In genomic region chr15:89282546-89282945, GRCm38 (mm10) we compare ENCODE assay signal across 33 mouse cellular contexts. TPM values are rescaled to one million over a fixed set of nuclear protein-coding genes. Genes with fewer than 3 reads are reported as not detected.
DNase-seq lines count a peak whose midpoint lies in the region; ATAC-seq lines count a peak whose summit lies in the region.
"Had no signal": no experiment of that assay in that cellular context is flagged by ENCODE, and none has a peak within 500 bp of the region (broad histone marks: within the 10 kb centered on the region; RNA-seq: fewer than 3 reads in every experiment).

No protein-coding gene starts in this region.

- no peak overlapping the region for H3K4me3 ChIP-seq in midbrain, embryonic 13.5 days (replicated peaks)
- H3K4me3 ChIP-seq: embryonic facial prominence, embryonic 10.5 days; forebrain, embryonic 15.5 days; limb, embryonic 10.5 days; midbrain, embryonic 10.5 days had no signal

- H3K4me1 ChIP-seq in midbrain, embryonic 13.5 days (replicated peaks), result no peaks in the 10 kb centered on the region
- H3K4me1 ChIP-seq: embryonic facial prominence, embryonic 10.5 days; limb, embryonic 10.5 days had no signal

- no peak overlapping the region for H3K4me2 ChIP-seq in midbrain, embryonic 13.5 days (replicated peaks)
- H3K4me2 ChIP-seq: forebrain, embryonic 15.5 days had no signal

- peak; percentile 83 for DNase-seq in CD4-positive helper T cell, adult 2 months (ENCODE audit: low read depth, low spot score)
- DNase-seq in CD4-positive, CD25-positive, alpha-beta regulatory T cell, adult 2 months (ENCODE audit: low read depth, low spot score), result peak; percentile 69
- DNase-seq in induced T-regulatory cell, adult 2 months (ENCODE audit: low read depth), result peak; percentile 37
- DNase-seq in thymus, postnatal 10 days (ENCODE audit: low spot score in 2 of 2), result peak; percentile 23 to 24
- DNase-seq in lung, postnatal 36 days, result no peak
- DNase-seq in adrenal gland, postnatal 10 days, result no peak
- DNase-seq: adrenal gland, adult 8-10 months; cerebellum, adult 8-10 months; cerebellum, postnatal 36 days; heart, postnatal 36 days; kidney, adult 11 months; liver; right cerebral cortex, postnatal 14 days had no signal

- WGBS in midbrain, embryonic 13.5 days, result 78% methylated on average over 6 of the region's 6 CpGs

- H3K9ac ChIP-seq in midbrain, embryonic 13.5 days (replicated peaks), result no peak overlapping the region
- H3K9ac ChIP-seq: forebrain, embryonic 15.5 days had no signal

- H3K27ac ChIP-seq in midbrain, embryonic 13.5 days, result no peak overlapping the region
- H3K27ac ChIP-seq: embryonic facial prominence, embryonic 10.5 days; forebrain, embryonic 15.5 days; hindbrain, postnatal 0 days; kidney, postnatal 0 days; limb, embryonic 10.5 days; midbrain, embryonic 10.5 days; stomach, postnatal 0 days had no signal

- peaks cover 97% of the 10 kb centered on the region for H3K36me3 ChIP-seq in midbrain, embryonic 13.5 days

- no peaks in the 10 kb centered on the region for H3K27me3 ChIP-seq in midbrain, embryonic 13.5 days
- H3K27me3 ChIP-seq: forebrain, embryonic 15.5 days; Patski had no signal

- ATAC-seq in midbrain, embryonic 13.5 days, result no peak
- ATAC-seq: forebrain, embryonic 15.5 days; hindbrain, postnatal 0 days; lung, postnatal 0 days; Patski had no signal

- H3K9me3 ChIP-seq in midbrain, embryonic 13.5 days, result no peaks in the 10 kb centered on the region
- H3K9me3 ChIP-seq: embryonic facial prominence, embryonic 10.5 days; forebrain, embryonic 15.5 days; G1E; limb, embryonic 10.5 days; midbrain, embryonic 10.5 days had no signal

RNA-seq across cellular contexts. Expression of gene Sbf1, which starts 32.6 kb away (rescaled TPM):
- 10 to 100 TPM; 80.3 to 85.7 TPM for total RNA-seq in adrenal gland, postnatal 10 days (2021)
- 80.6 and 88.7 TPM in 2 replicates for polyA plus RNA-seq in midbrain, embryonic 13.5 days (2015; fragmentation: Nextera tagmentation; extraction: Ambion mirVana)

RNA-seq across cellular contexts. Expression of gene Adm2, which starts 40.0 kb away (rescaled TPM):
- total RNA-seq in adrenal gland, postnatal 10 days (2021), result not detected
- polyA plus RNA-seq in midbrain, embryonic 13.5 days (2015; fragmentation: Nextera tagmentation; extraction: Ambion mirVana), result not detected in 2 replicates
- total RNA-seq: adrenal gland, adult 8-10 months; G1E; gastrocnemius, postnatal 4 days; heart, adult 8-10 months; heart, postnatal 36 days; hindbrain, postnatal 0 days; layer of hippocampus, postnatal 14 days; left cerebral cortex, adult 8-10 months; midbrain, postnatal 0 days had no signal
- polyA plus RNA-seq: forebrain, embryonic 15.5 days; hindbrain, postnatal 0 days; midbrain, postnatal 0 days; urinary bladder, adult 2 months had no signal

RNA-seq across cellular contexts. Expression of gene Miox, which starts 51.7 kb away (rescaled TPM):
- total RNA-seq in adrenal gland, postnatal 10 days (2021), result 1 to 10 TPM; 1.8 to 3.3 TPM
- not detected in 2 replicates for polyA plus RNA-seq in midbrain, embryonic 13.5 days (2015; fragmentation: Nextera tagmentation; extraction: Ambion mirVana)
- total RNA-seq: gastrocnemius, postnatal 4 days; heart, adult 8-10 months; heart, postnatal 36 days; hindbrain, postnatal 0 days; layer of hippocampus, postnatal 14 days; left cerebral cortex, adult 8-10 months; midbrain, postnatal 0 days had no signal
- polyA plus RNA-seq: C2C12; embryonic facial prominence, embryonic 10.5 days; forebrain, embryonic 15.5 days; G1E; heart, embryonic 14.5 days; hindbrain, postnatal 0 days; large intestine, adult 2 months; limb, embryonic 10.5 days; lung, postnatal 0 days; midbrain, embryonic 10.5 days; midbrain, postnatal 0 days; Patski; stomach, postnatal 0 days; urinary bladder, adult 2 months had no signal

Comparison
In these comparisons a context has a peak if more than half of its experiments do, and no peak if none do; other contexts are left out.
1. DNase-seq: peak in CD4-positive helper T cell, adult 2 months (single experiment), CD4-positive, CD25-positive, alpha-beta regulatory T cell, adult 2 months (single experiment), induced T-regulatory cell, adult 2 months (single experiment) and thymus, postnatal 10 days (2 of 2); none in lung, postnatal 36 days (single experiment) and adrenal gland, postnatal 10 days (single experiment).